Mouse (Mus musculus): ENCODE results near the gene Syt2. TPM values are rescaled to one million over a fixed set of nuclear protein-coding genes. Genes with fewer than 3 reads are reported as not detected.

Gene Syt2
- polyA plus RNA-seq (2012; ENCODE audit: low replicate concordance): not detected in 2 replicates

GRCm38 (mm10) chr1:134646261-134646962 lies at the start of gene Syt2:
Syt2 (plus strand) TSS chr1:134646677.

Other genes starting within 250 kb of the Syt2 start
- gene Cyb5r1, start 241.1 kb upstream of the Syt2 start, polyA plus RNA-seq (2012; ENCODE audit: low replicate concordance): 16.2 and 24.8 TPM in 2 replicates
- gene Adipor1, start 231.3 kb upstream of the Syt2 start, polyA plus RNA-seq (2012; ENCODE audit: low replicate concordance): 75.8 and 107 TPM in 2 replicates
- gene Klhl12, start 191.1 kb upstream of the Syt2 start, polyA plus RNA-seq (2012; ENCODE audit: low replicate concordance): 4.6 and 12.8 TPM in 2 replicates
- gene Rabif, start 152.0 kb upstream of the Syt2 start, polyA plus RNA-seq (2012; ENCODE audit: low replicate concordance): 7.8 and 10.0 TPM in 2 replicates
- gene Mgat4e, start 97.0 kb upstream of the Syt2 start, polyA plus RNA-seq (2012; ENCODE audit: low replicate concordance): not detected in 2 replicates
- gene Kdm5b, start 86.5 kb upstream of the Syt2 start, polyA plus RNA-seq (2012; ENCODE audit: low replicate concordance): 9.7 and 15.2 TPM in 2 replicates

Data from leukemia stem cell, adult 10-12 weeks (primary cell).